Mouse (Mus musculus): ENCODE data around the gene Lefty1.

GRCm38 (mm10) chr1:180924737-180925136 lies 10.1 kb upstream of the Lefty1 start:
- TF ChIP-seq POLR2A (IDR thresholded peaks at IDR 0.05; ENCODE audit: low read depth, low read length) (no peak), CTCF (conservative IDR thresholded peaks at IDR 0.05; ENCODE audit: insufficient read depth, insufficient read length, low read depth, low read length) (no peak)

All from kidney, adult 2 months (tissue).